Comparison of ENCODE assay signal across 22 mouse cellular contexts in genomic region chr13:55224364-55224763, GRCm38 (mm10). TPM values are rescaled to one million over a fixed set of nuclear protein-coding genes. Genes with fewer than 3 reads are reported as not detected.
DNase-seq lines count a peak whose midpoint lies in the region; ATAC-seq and TF ChIP-seq lines count a peak whose summit lies in the region.
"Had no signal": no experiment of that assay in that cellular context is flagged by ENCODE, and none has a peak within 500 bp of the region (broad histone marks: within the 10 kb centered on the region; RNA-seq: fewer than 3 reads in every experiment).

No protein-coding gene starts in this region.

- no peak for TF ChIP-seq CTCF in lung, postnatal 0 days (IDR thresholded peaks at IDR 0.05)

- no peaks in the 10 kb centered on the region for H3K4me1 ChIP-seq in lung, postnatal 0 days (ENCODE audit: insufficient read depth, low read depth, low read length)
- no peaks in the 10 kb centered on the region for H3K4me1 ChIP-seq in midbrain, embryonic 11.5 days (ENCODE audit: control insufficient read depth, insufficient read depth, low read length)
- H3K4me1 ChIP-seq in midbrain, embryonic 14.5 days (ENCODE audit: control insufficient read depth, insufficient read depth, low read length), result no peaks in the 10 kb centered on the region; the same call in 1 of the 2 replicates

- no peak overlapping the region for H3K4me3 ChIP-seq in lung, postnatal 0 days (ENCODE audit: low read depth, low read length)
- no peak overlapping the region for H3K4me3 ChIP-seq in midbrain, embryonic 11.5 days (ENCODE audit: low read depth, low read length)
- no peak overlapping the region for H3K4me3 ChIP-seq in midbrain, embryonic 14.5 days (replicated peaks; ENCODE audit: low read depth, low read length)

- H3K9me3 ChIP-seq in lung, postnatal 0 days (ENCODE audit: low read length), result no peaks in the 10 kb centered on the region
- H3K9me3 ChIP-seq in midbrain, embryonic 11.5 days (ENCODE audit: control insufficient read depth, low read length), result no peaks in the 10 kb centered on the region
- H3K9me3 ChIP-seq in midbrain, embryonic 14.5 days (ENCODE audit: control insufficient read depth, low read length), result no peaks in the 10 kb centered on the region
- H3K9me3 ChIP-seq: G1E had no signal

- H3K27ac ChIP-seq in lung, postnatal 0 days (ENCODE audit: low read length), result no peak overlapping the region
- H3K27ac ChIP-seq in midbrain, embryonic 11.5 days (ENCODE audit: low read depth, low read length), result no peak overlapping the region
- no peak overlapping the region for H3K27ac ChIP-seq in midbrain, embryonic 14.5 days (replicated peaks; ENCODE audit: low read depth, low read length)

- no peak overlapping the region for H3K4me2 ChIP-seq in lung, postnatal 0 days (replicated peaks; ENCODE audit: low read depth, low read length)
- H3K4me2 ChIP-seq in midbrain, embryonic 11.5 days, result no peak overlapping the region
- no peak overlapping the region for H3K4me2 ChIP-seq in midbrain, embryonic 14.5 days (ENCODE audit: low read length)

- intact Hi-C loops in heart, postnatal 14 days (cut with DNase I), result no loop called here

- WGBS in lung, postnatal 0 days, result 71% methylated on average over 3 of the region's 3 CpGs
- over 99% methylated on average over 3 of the region's 3 CpGs for WGBS in midbrain, embryonic 11.5 days
- 96% methylated on average over 3 of the region's 3 CpGs for WGBS in midbrain, embryonic 14.5 days

- H3K36me3 ChIP-seq in lung, postnatal 0 days (ENCODE audit: insufficient read depth, low read length), result 0 out of 2 replicates have a peak, but pooled peaks cover 12% of the 10 kb centered on the region
- peaks cover 6% of the 10 kb centered on the region for H3K36me3 ChIP-seq in midbrain, embryonic 11.5 days (ENCODE audit: control insufficient read depth, insufficient read depth, low read length)
- peaks cover 74% of the 10 kb centered on the region for H3K36me3 ChIP-seq in midbrain, embryonic 14.5 days (ENCODE audit: control insufficient read depth, insufficient read depth, low read length)

- no peaks in the 10 kb centered on the region for H3K27me3 ChIP-seq in lung, postnatal 0 days (replicated peaks; ENCODE audit: insufficient read depth, low read length)
- H3K27me3 ChIP-seq in midbrain, embryonic 11.5 days (ENCODE audit: control insufficient read depth, insufficient read depth, low read length), result no peaks in the 10 kb centered on the region
- no peaks in the 10 kb centered on the region for H3K27me3 ChIP-seq in midbrain, embryonic 14.5 days (ENCODE audit: control insufficient read depth, insufficient read depth, low read length)
- H3K27me3 ChIP-seq: CH12.LX, Patski had no signal

- peak; percentile 52 for TF ChIP-seq EP300 in lung, postnatal 0 days (IDR thresholded peaks at IDR 0.05)

- DNase-seq in heart, adult 11 months, result peak; percentile 52
- DNase-seq in heart, postnatal 14 days, result no peak
- no peak for DNase-seq in lung, postnatal 0 days (ENCODE audit: low spot score)
- DNase-seq in lung, postnatal 10 days, result no peak
- DNase-seq in lung, postnatal 36 days, result peak; percentile 12
- no peak for DNase-seq in lung, postnatal 25 days (ENCODE audit: low spot score)
- DNase-seq in midbrain, embryonic 11.5 days (ENCODE audit: low spot score, missing footprints), result peak; percentile 77
- no peak for DNase-seq in midbrain, embryonic 14.5 days
- DNase-seq: adrenal gland, adult 2 months; adrenal gland, adult 8-10 months; adrenal gland, postnatal 10 days; adrenal gland, postnatal 14 days; adrenal gland, postnatal 25 days; adrenal gland, postnatal 36 days; B cell, adult 2 months; cerebellum, adult 11 months; cerebellum, adult 11-12 months had no signal

- no peak overlapping the region for H3K9ac ChIP-seq in lung, postnatal 0 days (replicated peaks; ENCODE audit: low read depth)
- no peak overlapping the region for H3K9ac ChIP-seq in midbrain, embryonic 11.5 days (ENCODE audit: low read length)
- no peak overlapping the region for H3K9ac ChIP-seq in midbrain, embryonic 14.5 days (replicated peaks; ENCODE audit: low read length)

- peak; percentile 62 for ATAC-seq in lung, postnatal 0 days
- no peak for ATAC-seq in midbrain, embryonic 11.5 days (ENCODE audit: low FRiP score)
- ATAC-seq in midbrain, embryonic 14.5 days (ENCODE audit: low FRiP score, low TSS enrichment), result no peak
- ATAC-seq: activated CD4-positive, CD25-positive, alpha-beta regulatory T cell, adult 4 months; CD4-positive, CD25-positive, alpha-beta regulatory T cell, adult 4 months; Patski had no signal

RNA-seq across cellular contexts. Expression of gene Nsd1, which starts 14.8 kb away (rescaled TPM):
- total RNA-seq in heart, postnatal 14 days (2021), result 10 to 100 TPM; 80.5 to 85.2 TPM
- 52.4 and 55.7 TPM in 2 replicates for polyA plus RNA-seq in lung, postnatal 0 days (2015; fragmentation: Nextera tagmentation; extraction: Ambion mirVana)
- 68.0 TPM in 2 replicates for polyA plus RNA-seq in midbrain, embryonic 11.5 days (2014; fragmentation: Nextera tagmentation; extraction: Ambion mirVana)
- 72.6 and 76.6 TPM in 2 replicates for polyA plus RNA-seq in midbrain, embryonic 14.5 days (2014; fragmentation: Nextera tagmentation; extraction: Ambion mirVana)

Comparison
In these comparisons a context has a peak if more than half of its experiments do, and no peak if none do; other contexts are left out.
1. DNase-seq: peak in heart, adult 11 months (single experiment), lung, postnatal 36 days (single experiment) and midbrain, embryonic 11.5 days (single experiment); none in heart, postnatal 14 days (0 of 2), lung, postnatal 0 days (single experiment), lung, postnatal 10 days (single experiment), lung, postnatal 25 days (single experiment) and midbrain, embryonic 14.5 days (single experiment).